Mouse (Mus musculus): ENCODE data around the gene Srd5a1. TPM values are rescaled to one million over a fixed set of nuclear protein-coding genes. Genes with fewer than 3 reads are reported as not detected.

Gene Srd5a1
- polyA plus RNA-seq, 1 experiment from 2014 or later = 21.5 TPM

- Histone ChIP-seq H3K4me1 (replicated peaks; ENCODE audit: control insufficient read depth, insufficient read depth, low read length) (no peaks in the 10 kb centered on the region), H3K4me2 (replicated peaks; ENCODE audit: low read depth, low read length) (no peak overlapping the region), H3K4me3 (ENCODE audit: low read depth, low read length) (no peak overlapping the region), H3K27me3 (ENCODE audit: control insufficient read depth, insufficient read depth, low read length) (no peaks in the 10 kb centered on the region; the same call in 1 of the 2 replicates), H3K9ac (ENCODE audit: low read depth, low read length) (no peak overlapping the region), H3K27ac (ENCODE audit: low read depth, low read length) (no peak overlapping the region), H3K9me3 (ENCODE audit: control insufficient read depth, low read length) (no peaks in the 10 kb centered on the region), H3K36me3 (ENCODE audit: control insufficient read depth, insufficient read depth, low read length) (no peaks in the 10 kb centered on the region)
- ATAC-seq (ENCODE audit: low FRiP score) = no peak
- WGBS = 65% methylated on average over 16 of the region's 16 CpGs
- no peak for DNase-seq (ENCODE audit: low spot score)
Measured at GRCm38 (mm10) chr13:69547488-69548180, 63.6 kb downstream of the Srd5a1 start.

GRCm38 (mm10) chr13:69545019-69545418 is 66.2 kb downstream of the Srd5a1 start:
- WGBS = 28% methylated on average over 3 of the region's 3 CpGs
- no peak overlapping the region for H3K9ac ChIP-seq (ENCODE audit: low read depth, low read length)
- ATAC-seq (ENCODE audit: low FRiP score) = peak; percentile 46
- DNase-seq (ENCODE audit: low spot score) = peak; percentile 83
- no peaks in the 10 kb centered on the region for H3K36me3 ChIP-seq (ENCODE audit: control insufficient read depth, insufficient read depth, low read length)
- no peaks in the 10 kb centered on the region for H3K9me3 ChIP-seq (ENCODE audit: control insufficient read depth, low read length)
- H3K4me2 ChIP-seq (replicated peaks; ENCODE audit: low read depth, low read length) = no peak overlapping the region
- H3K4me3 ChIP-seq (ENCODE audit: low read depth, low read length) = no peak overlapping the region
- H3K27me3 ChIP-seq (ENCODE audit: control insufficient read depth, insufficient read depth, low read length) = no peaks in the 10 kb centered on the region; the same call in 1 of the 2 replicates
- H3K4me1 ChIP-seq (replicated peaks; ENCODE audit: control insufficient read depth, insufficient read depth, low read length) = no peaks in the 10 kb centered on the region
- H3K27ac ChIP-seq (ENCODE audit: low read depth, low read length) = no peak overlapping the region

GRCm38 (mm10) chr13:69543595-69543994 is 67.6 kb downstream of the Srd5a1 start:
- Histone ChIP-seq H3K27ac (ENCODE audit: low read depth, low read length) (no peak overlapping the region), H3K4me3 (ENCODE audit: low read depth, low read length) (no peak overlapping the region), H3K4me2 (replicated peaks; ENCODE audit: low read depth, low read length) (0 out of 2 replicates have a peak overlapping the region, but pooled peaks have one; percentile 5), H3K9ac (ENCODE audit: low read depth, low read length) (no peak overlapping the region), H3K4me1 (replicated peaks; ENCODE audit: control insufficient read depth, insufficient read depth, low read length) (no peaks in the 10 kb centered on the region), H3K36me3 (ENCODE audit: control insufficient read depth, insufficient read depth, low read length) (no peaks in the 10 kb centered on the region), H3K27me3 (ENCODE audit: control insufficient read depth, insufficient read depth, low read length) (no peaks in the 10 kb centered on the region; the same call in 1 of the 2 replicates), H3K9me3 (ENCODE audit: control insufficient read depth, low read length) (no peaks in the 10 kb centered on the region)
- no peak for DNase-seq (ENCODE audit: low spot score)
- WGBS = 45% methylated on average over 12 of the region's 12 CpGs
- peak; percentile 50 for ATAC-seq (ENCODE audit: low FRiP score)

GRCm38 (mm10) chr13:69542571-69543352 is 68.5 kb downstream of the Srd5a1 start:
- Histone ChIP-seq H3K9ac (ENCODE audit: low read depth, low read length) (no peak overlapping the region), H3K4me1 (replicated peaks; ENCODE audit: control insufficient read depth, insufficient read depth, low read length) (no peaks in the 10 kb centered on the region; the same call in 1 of the 2 replicates), H3K36me3 (ENCODE audit: control insufficient read depth, insufficient read depth, low read length) (no peaks in the 10 kb centered on the region), H3K4me3 (ENCODE audit: low read depth, low read length) (no peak overlapping the region), H3K27me3 (ENCODE audit: control insufficient read depth, insufficient read depth, low read length) (no peaks in the 10 kb centered on the region; the same call in 1 of the 2 replicates), H3K9me3 (ENCODE audit: control insufficient read depth, low read length) (no peaks in the 10 kb centered on the region), H3K27ac (ENCODE audit: low read depth, low read length) (no peak overlapping the region), H3K4me2 (replicated peaks; ENCODE audit: low read depth, low read length) (no peak overlapping the region)
- ATAC-seq (ENCODE audit: low FRiP score) = no peak
- DNase-seq (ENCODE audit: low spot score) = no peak
- 44% methylated on average over 17 of the region's 17 CpGs for WGBS

GRCm38 (mm10) chr13:69541776-69542175 is 69.5 kb downstream of the Srd5a1 start:
- no peak for ATAC-seq (ENCODE audit: low FRiP score)
- no peaks in the 10 kb centered on the region; the same call in 1 of the 2 replicates for H3K4me1 ChIP-seq (replicated peaks; ENCODE audit: control insufficient read depth, insufficient read depth, low read length)
- DNase-seq (ENCODE audit: low spot score) = no peak

GRCm38 (mm10) chr13:69541209-69541608 is 70.0 kb downstream of the Srd5a1 start:
- 85% methylated on average over 6 of the region's 6 CpGs for WGBS
- Histone ChIP-seq H3K36me3 (ENCODE audit: control insufficient read depth, insufficient read depth, low read length) (no peaks in the 10 kb centered on the region), H3K27me3 (ENCODE audit: control insufficient read depth, insufficient read depth, low read length) (no peaks in the 10 kb centered on the region; the same call in 1 of the 2 replicates), H3K4me1 (replicated peaks; ENCODE audit: control insufficient read depth, insufficient read depth, low read length) (no peaks in the 10 kb centered on the region; the same call in 1 of the 2 replicates), H3K4me2 (replicated peaks; ENCODE audit: low read depth, low read length) (no peak overlapping the region), H3K4me3 (ENCODE audit: low read depth, low read length) (no peak overlapping the region), H3K27ac (ENCODE audit: low read depth, low read length) (no peak overlapping the region), H3K9ac (ENCODE audit: low read depth, low read length) (no peak overlapping the region), H3K9me3 (ENCODE audit: control insufficient read depth, low read length) (no peaks in the 10 kb centered on the region)
- ATAC-seq (ENCODE audit: low FRiP score) (no peak), DNase-seq (ENCODE audit: low spot score) (no peak)

More at GRCm38 (mm10) chr13:69541776-69542175, 69.5 kb downstream of the Srd5a1 start:
- Histone ChIP-seq H3K9me3 (ENCODE audit: control insufficient read depth, low read length) (no peaks in the 10 kb centered on the region), H3K4me3 (ENCODE audit: low read depth, low read length) (no peak overlapping the region), H3K9ac (ENCODE audit: low read depth, low read length) (no peak overlapping the region), H3K36me3 (ENCODE audit: control insufficient read depth, insufficient read depth, low read length) (no peaks in the 10 kb centered on the region), H3K27me3 (ENCODE audit: control insufficient read depth, insufficient read depth, low read length) (no peaks in the 10 kb centered on the region; the same call in 1 of the 2 replicates), H3K4me2 (replicated peaks; ENCODE audit: low read depth, low read length) (no peak overlapping the region), H3K27ac (ENCODE audit: low read depth, low read length) (no peak overlapping the region)
- WGBS = 81% methylated on average over 10 of the region's 10 CpGs

- no peaks in the 10 kb centered on the region; the same call in none of the 2 replicates for H3K4me1 ChIP-seq (replicated peaks; ENCODE audit: control insufficient read depth, insufficient read depth, low read length)
- H3K27me3 ChIP-seq (ENCODE audit: control insufficient read depth, insufficient read depth, low read length) = no peaks in the 10 kb centered on the region
- DNase-seq (ENCODE audit: low spot score) (no peak), ATAC-seq (ENCODE audit: low FRiP score) (no peak)
- no peak overlapping the region for H3K4me2 ChIP-seq (replicated peaks; ENCODE audit: low read depth, low read length)
- H3K9ac ChIP-seq (ENCODE audit: low read depth, low read length) = 0 out of 2 replicates have a peak overlapping the region, but pooled peaks have one; percentile 7
- 35% methylated on average over 4 of the region's 4 CpGs for WGBS
- no peak overlapping the region for H3K27ac ChIP-seq (ENCODE audit: low read depth, low read length)
- no peaks in the 10 kb centered on the region for H3K9me3 ChIP-seq (ENCODE audit: control insufficient read depth, low read length)
- H3K36me3 ChIP-seq (ENCODE audit: control insufficient read depth, insufficient read depth, low read length) = no peaks in the 10 kb centered on the region
- no peak overlapping the region for H3K4me3 ChIP-seq (ENCODE audit: low read depth, low read length)
Measured at GRCm38 (mm10) chr13:69538327-69538726, 72.9 kb downstream of the Srd5a1 start.

- H3K36me3 ChIP-seq (ENCODE audit: control insufficient read depth, insufficient read depth, low read length) = no peaks in the 10 kb centered on the region
- peaks cover under 1% of the 10 kb centered on the region for H3K4me1 ChIP-seq (replicated peaks; ENCODE audit: control insufficient read depth, insufficient read depth, low read length)
- no peaks in the 10 kb centered on the region for H3K27me3 ChIP-seq (ENCODE audit: control insufficient read depth, insufficient read depth, low read length)
- no peaks in the 10 kb centered on the region for H3K9me3 ChIP-seq (ENCODE audit: control insufficient read depth, low read length)
- ATAC-seq (ENCODE audit: low FRiP score) (no peak), DNase-seq (ENCODE audit: low spot score) (no peak)
- WGBS = 74% methylated on average over 7 of the region's 7 CpGs
- H3K4me2 ChIP-seq (replicated peaks; ENCODE audit: low read depth, low read length) = no peak overlapping the region
- H3K9ac ChIP-seq (ENCODE audit: low read depth, low read length) = no peak overlapping the region
- no peak overlapping the region for H3K4me3 ChIP-seq (ENCODE audit: low read depth, low read length)
- H3K27ac ChIP-seq (ENCODE audit: low read depth, low read length) = no peak overlapping the region
Measured at GRCm38 (mm10) chr13:69537366-69537765, 73.9 kb downstream of the Srd5a1 start.
